Mouse (Mus musculus): Measurements from ENCODE around the gene Htra2.
A peak's percentile ranks its signal among the peaks of the same experiment; 100 is the strongest.

Gene Htra2

GRCm38 (mm10) chr6:83054871-83055431 is at the start of gene Htra2:
Gene Htra2, minus strand, starts transcription at chr6:83055273.
- DNase-seq (ENCODE audit: low spot score): no peak

- no peak for DNase-seq (ENCODE audit: low spot score)
These were observed 49.1 kb upstream of the Htra2 start for GRCm38 (mm10) chr6:83104158-83104557.

DNA sequence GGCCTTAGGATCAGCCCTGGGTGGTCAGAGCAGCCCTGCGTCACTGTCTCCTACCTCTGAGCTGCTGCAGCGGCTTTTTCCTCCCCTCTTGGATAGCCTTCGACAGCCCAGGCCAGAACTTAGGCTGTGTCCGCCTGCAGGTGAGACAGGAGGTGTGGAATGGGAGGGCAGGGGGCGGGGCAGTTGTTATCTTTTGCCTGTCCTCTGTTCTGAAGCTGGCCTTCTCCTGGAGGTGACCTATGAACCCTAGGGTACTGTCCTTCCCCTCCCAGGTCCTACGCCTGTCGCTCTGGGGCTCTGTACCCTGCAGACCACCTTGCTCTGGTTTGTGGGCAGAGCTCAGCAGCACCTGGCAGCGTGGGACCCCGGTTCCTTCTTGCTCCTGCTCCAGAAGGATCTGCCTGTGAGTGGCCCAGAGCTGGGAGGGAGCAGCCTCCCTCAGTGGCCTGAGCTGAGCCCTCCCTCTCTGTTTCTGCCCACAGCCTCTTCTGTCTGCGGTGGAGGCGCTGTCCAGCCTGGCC is 48.1 kb upstream of the Htra2 start:
- no peak for DNase-seq (ENCODE audit: low spot score)

- peak; percentile 55 for DNase-seq (ENCODE audit: low spot score)
These were observed 46.8 kb upstream of the Htra2 start for GRCm38 (mm10) chr6:83101688-83102556.

GRCm38 (mm10) chr6:83101316-83101687 is 46.2 kb upstream of the Htra2 start, which contains the start of the genes Ccdc142 and Gm42688:
Gene Ccdc142, plus strand, starts transcription at chr6:83101601.
Gene Gm42688, plus strand, starts transcription at chr6:83101617.
- DNase-seq (ENCODE audit: low spot score): peak; percentile 74

DNA sequence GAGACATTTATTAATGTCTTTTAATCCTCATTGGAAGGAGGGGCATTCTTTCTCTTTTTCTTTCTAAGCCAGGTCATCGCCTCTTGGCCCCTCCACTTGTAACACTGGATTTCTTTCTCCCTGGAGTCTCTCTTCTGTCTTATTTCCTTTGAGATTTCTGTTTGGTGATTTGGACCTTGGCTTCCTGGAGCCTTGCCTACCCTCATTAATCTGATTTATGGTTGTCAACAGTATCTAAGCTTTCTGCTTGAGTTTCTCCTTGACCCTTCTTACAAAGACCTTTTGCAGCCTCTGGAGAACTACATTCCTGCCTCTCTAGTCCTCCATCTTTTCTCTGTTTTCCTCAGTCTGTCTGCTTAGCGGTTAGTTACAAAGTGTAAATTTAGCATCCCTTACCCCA is 43.3 kb upstream of the Htra2 start:
- DNase-seq (ENCODE audit: low spot score): no peak

DNA sequence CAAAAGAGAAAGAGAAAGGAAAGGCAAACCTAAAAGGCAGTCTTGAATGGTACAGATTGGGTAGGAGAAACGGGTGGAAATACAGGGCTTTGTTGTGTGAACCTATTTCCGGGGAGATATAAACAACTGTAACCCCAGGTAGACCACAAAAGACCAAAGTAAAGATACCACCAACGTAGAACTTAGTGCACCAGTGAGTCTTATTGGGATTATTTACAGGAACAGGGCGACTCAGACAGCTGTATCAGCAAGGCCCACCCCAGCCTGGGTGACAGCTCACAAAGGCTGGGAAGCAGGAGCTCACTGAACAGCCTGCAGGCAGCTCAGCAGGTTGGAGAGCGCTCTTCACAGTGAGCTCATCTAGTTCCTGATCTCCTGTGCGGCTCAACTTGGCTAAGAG is 40.9 kb upstream of the Htra2 start:
- no peak for DNase-seq (ENCODE audit: low spot score)

- no peak for DNase-seq (ENCODE audit: low spot score)
These were observed 37.5 kb upstream of the Htra2 start for GRCm38 (mm10) chr6:83092416-83093127.

DNA sequence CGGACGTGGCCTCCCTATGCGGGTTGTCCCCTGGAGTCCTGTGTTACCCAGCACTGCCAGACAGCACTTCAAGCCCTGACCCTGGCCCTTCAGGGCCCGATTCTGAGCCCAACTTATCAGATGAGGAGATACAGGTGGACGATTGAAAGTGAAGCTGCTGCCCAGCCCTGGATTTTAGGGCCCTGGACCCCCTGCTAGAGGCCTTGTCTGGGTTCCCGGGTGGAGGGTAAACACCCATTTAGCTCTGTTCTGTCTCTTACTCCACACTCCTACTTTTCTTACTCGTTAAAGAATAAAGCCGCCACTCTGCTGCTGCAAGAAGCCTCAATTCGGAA is 32.8 kb upstream of the Htra2 start:
- no peak for DNase-seq (ENCODE audit: low spot score)

- no peak for DNase-seq (ENCODE audit: low spot score)
These were observed 32.3 kb upstream of the Htra2 start for GRCm38 (mm10) chr6:83087205-83087925.

DNA sequence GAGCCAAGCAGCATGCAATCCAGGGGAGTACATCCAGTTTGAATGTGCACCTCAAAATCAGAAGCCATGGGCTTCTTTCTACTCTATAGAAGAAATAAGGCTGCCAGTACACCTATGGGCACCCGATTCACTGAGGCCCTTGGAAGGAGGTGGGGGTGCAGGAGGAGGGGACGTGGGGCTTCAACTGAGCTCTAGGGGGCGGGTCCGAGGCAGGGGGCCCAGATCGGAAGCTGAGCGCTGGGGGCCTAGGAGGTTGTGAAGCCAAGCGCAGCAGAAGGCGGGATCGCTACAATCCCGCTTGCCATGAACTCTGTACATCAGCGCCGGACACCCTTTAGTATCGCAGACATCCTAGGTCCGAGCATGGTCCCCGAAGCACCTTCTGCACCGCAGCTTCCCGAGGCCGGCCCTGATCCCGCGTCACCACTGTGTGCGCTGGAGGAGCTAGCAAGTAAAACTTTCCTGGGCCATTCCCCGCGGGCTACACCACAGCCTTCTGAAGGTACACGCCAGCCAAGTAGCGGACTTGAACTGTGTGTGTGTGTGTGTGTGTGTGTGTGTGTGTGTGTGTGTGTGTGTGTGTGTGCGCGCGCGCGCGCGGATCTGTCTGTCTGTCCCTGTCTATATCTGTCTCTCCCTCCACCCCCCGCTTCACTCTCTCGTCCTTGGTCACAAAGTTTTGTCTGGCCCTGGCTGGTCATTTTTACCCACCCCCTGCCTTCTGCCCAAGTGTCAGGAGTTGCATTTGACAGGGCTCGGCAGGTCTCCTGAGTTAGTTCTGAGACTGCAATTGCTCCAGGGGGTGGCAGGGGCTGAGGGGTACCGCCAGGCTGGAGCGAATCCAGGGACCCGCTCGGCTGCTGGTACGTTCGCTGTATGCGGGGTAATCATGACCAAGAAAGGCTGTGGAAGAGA is 31.3 kb upstream of the Htra2 start, which contains the start of gene Lbx2:
Gene Lbx2 (plus strand): TSS at position 247 of the 915 bp plus-strand sequence.
- DNase-seq (ENCODE audit: low spot score): no peak

GRCm38 (mm10) chr6:83084477-83084876 is 29.4 kb upstream of the Htra2 start:
- no peak for DNase-seq (ENCODE audit: low spot score)

DNA sequence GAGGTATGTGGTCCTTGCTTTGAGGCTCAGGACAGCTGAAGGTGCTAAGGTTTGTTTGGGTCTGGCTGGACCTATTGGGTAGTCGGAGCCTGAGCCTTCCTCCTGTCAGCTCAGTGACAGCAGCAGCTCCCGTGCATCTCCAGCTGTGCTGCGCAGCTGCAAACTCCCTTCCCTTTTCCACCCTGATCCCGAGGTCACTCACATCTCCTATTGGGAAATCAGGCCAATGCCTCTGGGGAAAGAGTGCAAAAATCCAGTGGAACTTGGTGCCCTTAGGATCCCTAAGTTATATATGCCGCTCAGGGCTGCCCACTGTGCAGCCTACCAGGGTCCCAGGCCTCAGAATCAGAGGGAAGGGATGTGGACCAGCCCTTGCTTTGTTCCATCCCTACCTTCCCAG is 28.4 kb upstream of the Htra2 start:
- no peak for DNase-seq (ENCODE audit: low spot score)

GRCm38 (mm10) chr6:83080210-83080609 is 25.1 kb upstream of the Htra2 start:
- no peak for DNase-seq (ENCODE audit: low spot score)

DNA sequence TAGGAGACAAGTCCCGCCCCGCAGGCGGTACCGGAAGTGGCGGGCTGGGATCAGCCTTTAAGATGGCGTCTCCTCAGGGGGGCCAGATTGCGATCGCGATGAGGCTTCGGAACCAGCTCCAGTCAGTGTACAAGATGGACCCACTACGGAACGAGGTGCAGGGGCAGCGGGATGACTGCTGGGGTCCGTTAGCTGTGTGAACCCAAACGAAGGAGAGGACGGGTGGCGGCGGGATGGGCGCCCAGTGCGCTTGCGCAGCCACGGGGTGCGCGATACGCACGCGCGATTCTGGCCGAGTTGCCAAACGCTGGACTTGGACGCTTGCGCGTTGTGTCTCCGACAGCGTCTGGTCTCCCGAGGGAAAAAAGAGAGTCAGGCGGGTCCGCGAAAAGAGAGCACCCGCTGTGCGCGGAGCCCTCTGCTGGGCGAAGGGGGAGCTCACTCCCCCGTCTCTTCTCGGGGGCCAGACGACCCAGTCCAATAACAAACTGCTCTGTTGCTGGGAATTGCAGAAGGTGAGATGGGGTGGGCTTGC is 23.3 kb upstream of the Htra2 start:
- peak; percentile 100 for DNase-seq (ENCODE audit: low spot score)

GRCm38 (mm10) chr6:83077630-83078323 is 22.7 kb upstream of the Htra2 start, which contains the start of gene Pcgf1:
Gene Pcgf1, plus strand, starts transcription at chr6:83077869.
- no peak for DNase-seq (ENCODE audit: low spot score)

GRCm38 (mm10) chr6:83074979-83075378 is 19.9 kb upstream of the Htra2 start:
- DNase-seq (ENCODE audit: low spot score): no peak

DNA sequence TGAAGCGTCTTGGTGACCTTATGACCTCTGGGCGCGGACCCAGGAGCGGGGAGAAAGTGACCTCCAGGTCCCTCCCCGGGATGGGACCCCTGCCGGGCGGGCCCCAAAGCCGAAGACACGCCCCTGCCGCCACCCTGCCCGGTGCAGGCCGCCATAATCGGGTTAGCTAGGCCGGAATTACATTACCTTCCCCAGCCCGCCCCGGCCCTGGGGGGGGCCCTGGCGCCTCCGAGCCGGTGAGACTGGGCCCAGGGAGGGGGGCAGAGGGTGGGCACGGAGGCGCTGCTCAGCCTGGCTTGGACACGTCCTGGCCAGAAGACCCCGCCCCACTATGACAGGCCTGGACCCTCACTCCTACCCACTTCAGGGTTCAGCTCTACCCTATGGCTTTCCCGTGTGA is 16.1 kb upstream of the Htra2 start:
- DNase-seq (ENCODE audit: low spot score): no peak

DNA sequence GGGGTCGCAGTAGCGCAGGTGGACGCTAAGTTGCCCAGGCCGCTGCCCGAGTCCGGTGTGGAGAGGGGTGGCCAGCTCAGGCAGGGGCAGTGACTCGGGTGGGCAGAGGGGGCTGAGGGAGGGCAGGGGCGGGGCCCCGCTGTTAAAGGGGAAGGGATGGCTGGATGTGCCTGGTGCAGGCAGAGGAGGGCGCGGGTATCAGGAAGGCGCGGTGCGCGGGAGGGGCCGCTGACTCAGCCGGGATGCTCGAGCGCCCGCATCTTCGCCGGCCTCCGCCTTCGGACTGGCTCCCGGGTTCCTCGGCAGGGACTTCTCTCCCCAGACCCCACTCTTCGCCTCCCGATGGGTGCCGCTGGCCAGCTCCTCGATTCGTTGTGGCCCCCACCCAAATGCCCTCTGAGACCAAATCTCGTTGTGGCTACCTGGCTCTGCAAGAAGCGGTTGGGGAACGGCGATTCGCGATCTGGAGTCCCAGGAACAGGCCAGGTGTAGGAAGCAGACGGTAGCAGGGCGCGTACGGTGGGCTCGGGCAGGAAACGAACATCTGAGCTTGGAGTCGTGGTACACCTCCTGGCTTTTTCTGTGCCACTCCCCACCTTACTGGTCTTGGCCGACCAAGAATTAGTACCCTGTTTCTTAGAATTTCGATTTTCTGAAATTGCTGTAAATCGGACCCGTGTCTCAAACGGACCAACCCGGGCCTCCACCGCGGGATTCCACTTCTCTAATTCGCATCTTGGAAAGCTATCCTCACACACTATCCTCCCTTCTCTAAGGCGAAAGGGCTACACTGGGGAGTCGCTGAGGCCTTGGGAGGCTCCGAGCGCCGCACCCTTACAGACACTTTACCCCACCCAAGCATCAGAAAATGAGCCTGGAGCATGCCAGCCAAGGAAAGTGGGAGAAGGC is 15.5 kb upstream of the Htra2 start:
- no peak for DNase-seq (ENCODE audit: low spot score)

GRCm38 (mm10) chr6:83070247-83070310 is 15.0 kb upstream of the Htra2 start, which contains the start of gene Tlx2:
Gene Tlx2, minus strand, starts transcription at chr6:83070293.
- no peak for DNase-seq (ENCODE audit: low spot score)

Data from urinary bladder, postnatal 25 days (tissue).